Mouse (Mus musculus): ENCODE data around the gene Adcyap1r1. TPM values are rescaled to one million over a fixed set of nuclear protein-coding genes. Genes with fewer than 3 reads are reported as not detected.

The Adcyap1r1 gene
- polyA plus RNA-seq, 1 experiment, result not detected

DNA sequence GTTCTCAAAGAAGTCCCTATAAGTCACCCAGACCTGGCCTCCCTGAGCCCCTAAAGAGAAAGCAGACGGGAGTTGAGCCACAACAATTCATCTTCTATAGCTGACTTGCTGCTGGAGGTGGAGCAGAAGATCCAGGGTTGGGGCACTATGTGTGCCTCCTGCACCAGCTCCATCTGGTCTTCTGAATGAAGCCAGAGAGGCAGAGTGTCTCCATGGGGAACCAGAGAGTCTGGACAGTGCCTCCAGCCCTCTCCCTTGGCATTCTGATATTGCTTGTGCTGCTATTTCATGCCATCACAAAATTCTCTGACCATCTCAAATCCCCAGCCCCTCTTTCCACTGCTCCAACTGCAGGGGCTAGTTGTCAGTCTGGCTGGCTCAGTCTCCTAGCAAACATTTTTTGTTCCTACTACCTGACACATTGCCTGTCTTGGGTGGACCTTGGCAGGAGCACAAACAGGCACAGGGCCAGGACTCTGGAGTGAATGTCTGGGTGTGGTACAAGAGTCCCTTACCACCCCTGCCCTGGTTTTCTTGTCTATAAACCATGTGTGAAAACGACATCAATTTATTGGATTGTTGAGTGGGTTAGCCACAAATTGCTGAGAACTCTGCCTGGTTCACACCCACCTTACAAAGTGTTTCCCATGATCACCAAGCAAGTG is 32.9 kb upstream of the Adcyap1r1 start:
- no peak for TF ChIP-seq TAL1 (IDR thresholded peaks at IDR 0.05; ENCODE audit: low read length)
- TF ChIP-seq GATA1 (IDR thresholded peaks at IDR 0.05; ENCODE audit: low read length), result no peak
- H3K4me3 ChIP-seq (replicated peaks), result no peak overlapping the region
- H3K9me3 ChIP-seq (ENCODE audit: control insufficient read depth, low read length), result no peaks in the 10 kb centered on the region
- H3K27me3 ChIP-seq (ENCODE audit: control insufficient read depth), result no peaks in the 10 kb centered on the region
- H3K4me1 ChIP-seq (ENCODE audit: control insufficient read depth), result no peaks in the 10 kb centered on the region
- no peaks in the 10 kb centered on the region for H3K36me3 ChIP-seq (ENCODE audit: control insufficient read depth)

DNA sequence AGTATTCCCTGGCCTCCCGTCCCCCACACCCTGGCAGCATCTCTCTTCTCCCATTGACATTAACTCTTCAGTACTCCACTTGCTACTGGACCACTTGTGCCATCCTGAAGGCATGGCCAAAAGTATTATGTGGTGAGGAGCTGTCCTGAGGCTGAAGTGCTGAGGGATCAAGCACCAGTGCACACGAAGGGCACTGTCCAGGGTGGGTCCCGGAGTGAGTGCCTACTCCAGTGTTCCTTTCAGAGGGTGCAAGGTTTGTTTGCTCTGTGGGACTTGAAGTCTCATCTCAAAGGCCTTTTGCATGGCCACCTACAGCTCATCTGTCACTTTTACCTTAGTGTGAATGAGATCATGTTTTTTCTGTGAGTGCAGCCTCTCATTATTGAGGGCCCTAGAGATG is 31.4 kb upstream of the Adcyap1r1 start:
- Histone ChIP-seq H3K36me3 (ENCODE audit: control insufficient read depth) (no peaks in the 10 kb centered on the region), H3K4me1 (ENCODE audit: control insufficient read depth) (no peaks in the 10 kb centered on the region), H3K27me3 (ENCODE audit: control insufficient read depth) (no peaks in the 10 kb centered on the region), H3K9me3 (ENCODE audit: control insufficient read depth, low read length) (no peaks in the 10 kb centered on the region), H3K4me3 (replicated peaks) (no peak overlapping the region)
- no peak for TF ChIP-seq TAL1 (IDR thresholded peaks at IDR 0.05; ENCODE audit: low read length)
- TF ChIP-seq GATA1 (IDR thresholded peaks at IDR 0.05; ENCODE audit: low read length), result no peak

- no peaks in the 10 kb centered on the region for H3K36me3 ChIP-seq (ENCODE audit: control insufficient read depth)
- H3K4me1 ChIP-seq (ENCODE audit: control insufficient read depth), result no peaks in the 10 kb centered on the region
- no peaks in the 10 kb centered on the region for H3K27me3 ChIP-seq (ENCODE audit: control insufficient read depth)
- H3K9me3 ChIP-seq (ENCODE audit: control insufficient read depth, low read length), result no peaks in the 10 kb centered on the region
- no peak for TF ChIP-seq TAL1 (IDR thresholded peaks at IDR 0.05; ENCODE audit: low read length)
- no peak for TF ChIP-seq GATA1 (IDR thresholded peaks at IDR 0.05; ENCODE audit: low read length)
- no peak overlapping the region for H3K4me3 ChIP-seq (replicated peaks)
Measured at GRCm38 (mm10) chr6:55420869-55421361, 30.9 kb upstream of the Adcyap1r1 start.

DNA sequence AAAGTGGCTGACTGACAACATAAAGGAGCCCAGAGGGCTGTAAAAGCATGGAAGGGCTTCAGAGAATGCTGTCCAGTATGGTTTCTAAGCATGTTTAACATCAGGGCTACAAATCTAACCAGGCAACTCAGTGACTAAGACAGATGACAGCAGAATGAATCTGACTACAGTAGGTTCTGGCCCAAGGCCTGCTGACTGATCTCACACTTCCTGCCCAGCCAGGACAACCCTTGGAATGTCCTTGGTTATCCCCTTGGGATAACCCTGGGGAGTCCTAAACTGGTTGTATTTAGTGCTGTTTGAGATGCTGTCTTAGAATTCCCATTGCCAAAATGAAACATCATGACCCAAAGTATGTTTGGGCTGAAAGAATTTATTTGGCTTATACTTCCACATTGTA is 19.7 kb upstream of the Adcyap1r1 start:
- TF ChIP-seq GATA1 (IDR thresholded peaks at IDR 0.05; ENCODE audit: low read length) (no peak), TAL1 (IDR thresholded peaks at IDR 0.05; ENCODE audit: low read length) (no peak)
- Histone ChIP-seq H3K9me3 (ENCODE audit: control insufficient read depth, low read length) (no peaks in the 10 kb centered on the region), H3K27me3 (ENCODE audit: control insufficient read depth) (no peaks in the 10 kb centered on the region), H3K4me3 (replicated peaks) (no peak overlapping the region), H3K36me3 (ENCODE audit: control insufficient read depth) (no peaks in the 10 kb centered on the region), H3K4me1 (ENCODE audit: control insufficient read depth) (no peaks in the 10 kb centered on the region)

GRCm38 (mm10) chr6:55434360-55434759 is 17.4 kb upstream of the Adcyap1r1 start:
- H3K27me3 ChIP-seq (ENCODE audit: control insufficient read depth), result no peaks in the 10 kb centered on the region
- H3K36me3 ChIP-seq (ENCODE audit: control insufficient read depth), result no peaks in the 10 kb centered on the region
- TF ChIP-seq TAL1 (IDR thresholded peaks at IDR 0.05; ENCODE audit: low read length) (no peak), GATA1 (IDR thresholded peaks at IDR 0.05; ENCODE audit: low read length) (no peak)
- H3K4me3 ChIP-seq (replicated peaks), result no peak overlapping the region
- H3K9me3 ChIP-seq (ENCODE audit: control insufficient read depth, low read length), result no peaks in the 10 kb centered on the region
- no peaks in the 10 kb centered on the region for H3K4me1 ChIP-seq (ENCODE audit: control insufficient read depth)

GRCm38 (mm10) chr6:55435266-55436159 is 16.3 kb upstream of the Adcyap1r1 start:
- H3K4me1 ChIP-seq (ENCODE audit: control insufficient read depth), result no peaks in the 10 kb centered on the region
- TF ChIP-seq TAL1 (IDR thresholded peaks at IDR 0.05; ENCODE audit: low read length) (no peak), GATA1 (IDR thresholded peaks at IDR 0.05; ENCODE audit: low read length) (no peak)
- no peak overlapping the region for H3K4me3 ChIP-seq (replicated peaks)
- H3K36me3 ChIP-seq (ENCODE audit: control insufficient read depth), result no peaks in the 10 kb centered on the region
- H3K9me3 ChIP-seq (ENCODE audit: control insufficient read depth, low read length), result no peaks in the 10 kb centered on the region
- no peaks in the 10 kb centered on the region for H3K27me3 ChIP-seq (ENCODE audit: control insufficient read depth)

GRCm38 (mm10) chr6:55437919-55438318 is 13.9 kb upstream of the Adcyap1r1 start:
- no peak overlapping the region for H3K4me3 ChIP-seq (replicated peaks)
- no peaks in the 10 kb centered on the region for H3K4me1 ChIP-seq (ENCODE audit: control insufficient read depth)
- H3K36me3 ChIP-seq (ENCODE audit: control insufficient read depth), result no peaks in the 10 kb centered on the region
- no peaks in the 10 kb centered on the region for H3K27me3 ChIP-seq (ENCODE audit: control insufficient read depth)
- H3K9me3 ChIP-seq (ENCODE audit: control insufficient read depth, low read length), result no peaks in the 10 kb centered on the region
- TF ChIP-seq GATA1 (IDR thresholded peaks at IDR 0.05; ENCODE audit: low read length) (no peak), TAL1 (IDR thresholded peaks at IDR 0.05; ENCODE audit: low read length) (no peak)

DNA sequence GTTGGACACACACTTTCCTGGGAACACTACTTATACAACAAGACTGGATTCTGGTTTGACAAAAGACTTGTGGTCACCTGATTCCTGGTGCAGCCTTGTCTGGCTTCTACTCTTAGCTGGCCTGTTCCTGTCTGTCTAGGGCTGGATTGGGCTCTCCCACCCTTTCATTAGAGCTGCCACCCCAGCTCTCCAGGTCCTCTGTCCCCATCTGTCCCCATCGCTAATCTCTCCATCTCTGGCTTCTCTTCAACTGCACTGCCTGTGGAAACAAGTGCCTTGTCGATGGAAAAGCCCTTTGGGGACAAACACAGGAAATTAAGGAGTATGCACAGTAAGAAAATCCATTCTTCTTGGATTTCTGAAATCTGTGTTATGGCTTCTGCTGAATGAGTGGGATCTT is 12.9 kb upstream of the Adcyap1r1 start:
- no peak for TF ChIP-seq GATA1 (IDR thresholded peaks at IDR 0.05; ENCODE audit: low read length)
- TF ChIP-seq TAL1 (IDR thresholded peaks at IDR 0.05; ENCODE audit: low read length), result no peak
- no peaks in the 10 kb centered on the region for H3K9me3 ChIP-seq (ENCODE audit: control insufficient read depth, low read length)
- H3K4me3 ChIP-seq (replicated peaks), result no peak overlapping the region
- H3K27me3 ChIP-seq (ENCODE audit: control insufficient read depth), result no peaks in the 10 kb centered on the region
- no peaks in the 10 kb centered on the region for H3K36me3 ChIP-seq (ENCODE audit: control insufficient read depth)
- H3K4me1 ChIP-seq (ENCODE audit: control insufficient read depth), result no peaks in the 10 kb centered on the region
